Mouse (Mus musculus) stomach, embryonic 15.5 days (tissue): ENCODE results near the gene Mup14. TPM values are rescaled to one million over a fixed set of nuclear protein-coding genes. Genes with fewer than 3 reads are reported as not detected.
"Not testable (repeated sequence)": the region's sequence is repeated elsewhere in the genome, so short reads cannot be mapped to it uniquely, and the experiment has no call there.

Experiments used
- ATAC-seq: fragments of 200-750 bp; cut with Nextera tagmentation; 2 replicates; pipeline ENCODE4 v1.8.0; 2017; ENCODE audit warnings: low read depth, moderate number of reproducible peaks, moderate TSS enrichment; ENCODE audit not compliant: insufficient read depth, low FRiP score
- H3K27ac ChIP-seq: fragments of 300-500 bp; sonication (generic); 2 replicates; pipeline ENCODE4 v1.5.1; 2015; ENCODE audit warnings: mild to moderate bottlenecking, inconsistent platforms
- H3K27me3 ChIP-seq: fragments of 300-500 bp; sonication (generic); replicated peaks from 2 replicates; pipeline ENCODE4 v1.6.1; 2015; ENCODE audit warnings: inconsistent platforms
- H3K36me3 ChIP-seq: fragments of 300-500 bp; sonication (generic); 2 replicates; pipeline ENCODE4 v1.6.1; 2015; ENCODE audit warnings: inconsistent platforms
- H3K4me1 ChIP-seq: fragments of 300-500 bp; sonication (generic); 2 replicates; pipeline ENCODE4 v1.6.1; 2015; ENCODE audit warnings: inconsistent platforms
- H3K4me2 ChIP-seq: fragments of 300-500 bp; sonication (generic); 2 replicates; pipeline ENCODE4 v1.6.1; 2015; ENCODE audit warnings: mild to moderate bottlenecking, inconsistent platforms
- H3K4me3 ChIP-seq: fragments of 300-500 bp; sonication (generic); replicated peaks from 2 replicates; pipeline ENCODE4 v1.5.1; 2015; ENCODE audit warnings: inconsistent platforms
- H3K9ac ChIP-seq: fragments of 300-500 bp; sonication (generic); 2 replicates; pipeline ENCODE4 v1.6.1; 2015; ENCODE audit warnings: inconsistent platforms
- H3K9me3 ChIP-seq: fragments of 300-500 bp; sonication (generic); 2 replicates; pipeline ENCODE4 v1.6.1; 2016; ENCODE audit warnings: inconsistent platforms
- WGBS: fragments of 180-500 bp; shearing (Covaris S2); methylation state at CpG from one replicate; pipeline ENCODE4 v1.1.7; 2015; 5-methylcytosine and 5-hydroxymethylcytosine counted together
- polyA plus RNA-seq: library from polyadenylated mRNA; unstranded; fragments of >200 nt; fragmentation: Nextera tagmentation; extraction: Ambion mirVana; gene quantifications from 2 replicates; pipeline ENCODE4 v1.2.1, GENCODE M21; 2015

The Mup14 gene
- not detected in 2 replicates for polyA plus RNA-seq

GRCm38 (mm10) chr4:61303900-61304299 is at the start of gene Mup14:
TSS of gene Mup14 (minus strand) at chr4:61304000.
- H3K4me1 ChIP-seq, H3K9me3 ChIP-seq, H3K27ac ChIP-seq, H3K36me3 ChIP-seq, ATAC-seq, H3K9ac ChIP-seq, H3K4me2 ChIP-seq, H3K27me3 ChIP-seq, H3K4me3 ChIP-seq: not testable (repeated sequence)
- 80% methylated on average over 4 of the region's 6 CpGs for WGBS

- ATAC-seq, H3K4me1 ChIP-seq, H3K4me2 ChIP-seq, H3K27me3 ChIP-seq, H3K4me3 ChIP-seq, H3K27ac ChIP-seq, H3K9ac ChIP-seq, H3K9me3 ChIP-seq, H3K36me3 ChIP-seq: not testable (repeated sequence)
- WGBS, result 81% methylated on average over 4 of the region's 5 CpGs
Observed at GRCm38 (mm10) chr4:61338108-61338507, 34.3 kb upstream of the Mup14 start.

Other genes starting within 250 kb of the Mup14 start
- not detected in 2 replicates for gene Mup13, start 75.7 kb downstream of the Mup14 start, polyA plus RNA-seq
- gene Mup15, start 135.7 kb upstream of the Mup14 start, polyA plus RNA-seq, result not detected in 2 replicates
- not detected in 2 replicates for gene Mup16, start 215.5 kb upstream of the Mup14 start, polyA plus RNA-seq